Mouse (Mus musculus) liver, postnatal 0 days (tissue): ENCODE results near the gene Pde4c. TPM values are rescaled to one million over a fixed set of nuclear protein-coding genes. Genes with fewer than 3 reads are reported as not detected.

Experiments
- ATAC-seq: fragments of 200-750 bp; cut with Nextera tagmentation; 2 replicates; pipeline ENCODE4 v1.8.0; 2017; ENCODE audit warnings: mild to moderate bottlenecking, moderate library complexity
- DNase-seq: peaks from one replicate; pipeline ENCODE4 v3.0.0-alpha.2; 2016
- H3K27ac ChIP-seq: fragments of 300-500 bp; sonication (generic); 2 replicates; pipeline ENCODE4 v1.5.1; 2014; ENCODE audit warnings: antibody characterized with exemption, moderate library complexity, mild to moderate bottlenecking, low read depth
- H3K27me3 ChIP-seq: fragments of 300-500 bp; sonication (generic); 2 replicates; pipeline ENCODE4 v1.6.1; 2014; ENCODE audit warnings: low read length, control low read depth, mixed read lengths; ENCODE audit not compliant: insufficient read depth
- H3K36me3 ChIP-seq: fragments of 300-500 bp; sonication (generic); replicated peaks from 2 replicates; pipeline ENCODE4 v1.6.1; 2014; ENCODE audit warnings: mild to moderate bottlenecking, control low read depth, low read length, moderate library complexity, mixed read lengths; ENCODE audit not compliant: insufficient read depth
- H3K4me1 ChIP-seq: fragments of 300-500 bp; sonication (generic); 2 replicates; pipeline ENCODE4 v1.6.1; 2014; ENCODE audit warnings: antibody characterized with exemption, mild to moderate bottlenecking, control low read depth; ENCODE audit not compliant: insufficient read depth
- H3K4me2 ChIP-seq: fragments of 300-500 bp; sonication (generic); 2 replicates; pipeline ENCODE4 v1.6.1; 2014; ENCODE audit warnings: low read depth, mild to moderate bottlenecking, low read length, moderate library complexity, mixed read lengths
- H3K4me3 ChIP-seq: fragments of 300-500 bp; sonication (generic); 2 replicates; pipeline ENCODE4 v1.5.1; 2014; ENCODE audit warnings: low read depth, low read length
- H3K9ac ChIP-seq: fragments of 300-500 bp; sonication (generic); replicated peaks from 2 replicates; pipeline ENCODE4 v1.6.1; 2014; ENCODE audit warnings: mild to moderate bottlenecking, moderate library complexity
- H3K9me3 ChIP-seq: fragments of 300-500 bp; sonication (generic); 2 replicates; pipeline ENCODE4 v1.6.1; 2016; ENCODE audit warnings: mild to moderate bottlenecking, control low read depth, low read length, mixed read lengths
- CTCF ChIP-seq: sonication (generic); IDR thresholded peaks from 2 replicates; pipeline ENCODE4 v1.5.1; 2016; ENCODE audit warnings: antibody characterized with exemption, low read depth
- EP300 ChIP-seq: IDR thresholded peaks from 2 replicates; pipeline ENCODE4 v1.6.1; 2016; ENCODE audit warnings: antibody characterized with exemption, low read depth, mild to moderate bottlenecking
- WGBS: fragments of 180-500 bp; shearing (Covaris S2); extraction: QIAGEN DNeasy Blood & Tissue Kit; methylation state at CpG from one replicate; pipeline ENCODE4 v1.1.7; 2014; ENCODE audit not compliant: insufficient replicate concordance; 5-methylcytosine and 5-hydroxymethylcytosine counted together
- polyA plus RNA-seq: library from polyadenylated mRNA; unstranded; fragments of >200 nt; fragmentation: Nextera tagmentation; extraction: Ambion mirVana; gene quantifications from 2 replicates; pipeline ENCODE4 v1.2.1, GENCODE M21; 2015

Gene Pde4c
- polyA plus RNA-seq, 1 experiment from 2014 or later = 1.6 TPM

DNA sequence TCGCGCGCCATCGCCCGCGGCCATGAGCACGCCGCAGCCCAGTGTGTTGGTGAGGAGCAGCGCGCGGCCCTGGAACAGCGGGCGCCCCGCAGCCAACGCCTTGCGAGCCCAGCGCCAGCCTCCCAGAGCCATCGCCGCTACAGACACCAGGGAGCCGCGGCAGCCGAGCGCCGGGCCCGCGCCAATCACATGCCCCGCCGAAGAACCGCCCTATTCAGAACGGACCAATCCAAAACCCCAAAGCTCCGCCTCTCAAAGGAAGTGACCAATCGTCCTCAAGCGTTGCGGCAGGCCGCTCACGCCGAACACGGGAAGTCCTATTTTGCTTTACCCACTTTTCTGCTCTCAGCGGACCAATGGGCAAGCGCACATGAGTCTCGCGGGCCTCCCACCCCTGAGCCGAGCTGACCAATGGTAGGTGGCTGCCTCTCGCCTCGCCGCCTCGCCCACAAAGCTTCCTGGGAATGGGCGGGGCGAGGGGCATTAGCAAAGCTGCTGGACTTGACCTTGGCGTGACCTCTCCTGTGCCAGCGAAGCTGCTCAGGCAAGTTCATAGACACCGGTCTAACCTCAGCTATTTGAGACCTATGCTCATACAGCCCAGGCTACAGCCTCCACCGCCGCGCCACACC, 37.4 kb downstream of the Pde4c start, which contains the start of gene Mpv17l2:
Gene Mpv17l2, minus strand, starts transcription at position 172 of the 632 bp plus-strand sequence.
- H3K9me3 ChIP-seq = no peaks in the 10 kb centered on the region
- peaks cover 11% of the 10 kb centered on the region for H3K36me3 ChIP-seq
- DNase-seq (peak; percentile 95), ATAC-seq (peak; percentile 92)
- H3K4me2 ChIP-seq = peak within 1 kb of the TSS; percentile 90
- under 1% methylated on average over 48 of the region's 55 CpGs for WGBS
- peak within 1 kb of the TSS; percentile 89 for H3K27ac ChIP-seq
- H3K4me1 ChIP-seq = peaks cover 58% of the 10 kb centered on the region
- H3K9ac ChIP-seq = peak within 1 kb of the TSS; percentile 77
- 0 out of 2 replicates have a peak, but pooled peaks have one; percentile 26 for TF ChIP-seq EP300
- TF ChIP-seq CTCF = no peak
- no peaks in the 10 kb centered on the region for H3K27me3 ChIP-seq
- peak within 1 kb of the TSS; percentile 68 for H3K4me3 ChIP-seq

DNA sequence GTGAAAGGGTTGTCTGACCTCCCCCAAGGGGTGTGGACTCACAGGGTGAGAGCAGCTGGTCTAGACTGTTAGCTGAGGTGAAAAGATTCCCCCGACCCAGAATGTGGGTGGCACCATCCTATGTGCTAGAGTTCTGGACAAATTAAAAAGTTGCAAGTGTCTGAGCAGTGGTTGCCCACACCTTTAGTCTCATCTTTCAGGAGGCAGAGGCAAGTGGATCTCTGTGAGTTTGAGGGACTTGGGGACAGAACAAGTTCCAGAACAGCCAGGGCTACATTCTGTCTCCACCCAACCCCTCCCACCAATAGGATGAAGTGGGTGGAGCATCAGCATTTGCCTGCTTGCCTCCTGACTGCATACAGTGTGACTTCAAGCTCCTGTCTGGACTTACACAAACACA, 38.6 kb downstream of the Pde4c start:
- peak; percentile 65 for DNase-seq
- Histone ChIP-seq H3K4me3 (no peak overlapping the region), H3K4me2 (peak overlapping the region; percentile 31), H3K27ac (peak overlapping the region; percentile 76), H3K36me3 (peaks cover 8% of the 10 kb centered on the region), H3K27me3 (no peaks in the 10 kb centered on the region), H3K9me3 (no peaks in the 10 kb centered on the region), H3K4me1 (peaks cover 70% of the 10 kb centered on the region), H3K9ac (0 out of 2 replicates have a peak overlapping the region, but pooled peaks have one; percentile 2)
- TF ChIP-seq EP300 (no peak), CTCF (no peak)
- WGBS = 46% methylated on average over 1 of the region's 1 CpGs
- ATAC-seq = no peak

DNA sequence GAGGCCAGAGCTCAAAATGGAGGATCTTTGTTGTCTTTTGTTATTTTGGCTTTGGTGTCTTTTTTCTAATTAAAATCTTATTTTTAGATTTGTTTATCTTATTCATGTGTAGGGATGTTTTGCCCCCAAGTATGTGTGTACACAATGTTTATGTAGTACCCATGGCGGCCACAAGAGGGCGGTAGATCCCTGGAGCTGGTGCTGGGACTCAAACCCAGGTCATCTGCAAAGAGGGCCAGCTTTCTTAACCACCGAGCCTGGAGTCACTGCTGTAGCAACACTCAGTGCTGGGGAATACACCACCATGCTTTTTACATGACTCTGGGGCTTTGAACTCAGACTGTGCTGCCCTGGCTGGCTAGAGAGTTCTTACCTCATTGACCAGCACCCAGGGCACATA, 39.8 kb downstream of the Pde4c start:
- Histone ChIP-seq H3K4me3 (no peak overlapping the region), H3K9ac (no peak overlapping the region), H3K27ac (peak overlapping the region; percentile 87), H3K36me3 (peaks cover 8% of the 10 kb centered on the region), H3K4me2 (peak overlapping the region; percentile 84), H3K4me1 (peaks cover 75% of the 10 kb centered on the region), H3K27me3 (no peaks in the 10 kb centered on the region), H3K9me3 (no peaks in the 10 kb centered on the region)
- peak; percentile 94 for TF ChIP-seq CTCF
- no peak for TF ChIP-seq EP300
- ATAC-seq (no peak), DNase-seq (peak; percentile 80)
- 0% methylated on average over 3 of the region's 3 CpGs for WGBS

DNA sequence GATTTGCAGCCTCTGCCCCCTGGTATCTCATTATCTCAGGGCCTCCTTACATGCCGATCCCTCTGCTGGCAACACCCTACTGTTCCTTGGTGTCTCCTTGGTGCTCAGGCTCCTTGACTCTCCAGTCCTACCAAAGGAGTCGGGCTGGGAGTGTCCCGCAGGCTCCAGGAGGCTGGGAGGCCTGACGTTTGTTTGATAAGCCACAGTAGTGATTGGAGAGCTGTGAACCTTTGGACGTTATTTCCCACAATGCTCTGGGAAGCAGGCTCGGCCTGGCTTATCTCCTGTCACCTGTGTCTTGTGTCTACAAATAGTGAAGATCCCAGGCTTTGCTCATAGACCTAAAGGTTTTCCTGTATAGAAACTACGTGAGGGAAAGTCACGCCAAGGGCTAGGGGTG, 40.5 kb downstream of the Pde4c start:
- Histone ChIP-seq H3K36me3 (peaks cover 10% of the 10 kb centered on the region), H3K9ac (no peak overlapping the region; the same call in 1 of the 2 replicates), H3K4me2 (peak overlapping the region; percentile 84), H3K9me3 (no peaks in the 10 kb centered on the region), H3K27me3 (no peaks in the 10 kb centered on the region), H3K4me1 (peaks cover 80% of the 10 kb centered on the region), H3K27ac (peak overlapping the region; percentile 87), H3K4me3 (no peak overlapping the region)
- ATAC-seq = peak; percentile 43
- peak; percentile 83 for TF ChIP-seq EP300
- peak; percentile 8; the same call in 1 of the 2 replicates for TF ChIP-seq CTCF
- peak; percentile 69 for DNase-seq
- WGBS = 31% methylated on average over 8 of the region's 8 CpGs

DNA sequence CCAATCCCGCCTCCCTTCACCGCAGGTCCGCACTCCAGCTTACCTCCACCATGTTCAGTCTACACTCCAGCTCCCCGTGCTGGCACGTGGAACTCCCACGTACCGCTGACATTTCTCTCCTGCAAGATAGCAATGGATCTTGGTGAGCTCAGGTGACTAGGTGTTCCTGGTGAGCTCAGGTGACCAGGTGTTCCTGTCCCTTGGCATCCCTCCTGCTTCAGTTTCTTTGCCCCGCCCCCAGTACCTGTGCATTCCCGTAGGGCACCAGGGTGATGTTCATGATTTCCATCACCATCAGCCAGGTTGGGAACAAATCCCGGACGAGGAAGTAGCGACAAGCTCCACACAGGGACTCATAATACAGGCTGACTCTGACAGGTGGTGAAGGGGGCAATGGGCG, 41.2 kb downstream of the Pde4c start:
- peaks cover 10% of the 10 kb centered on the region for H3K36me3 ChIP-seq
- H3K4me2 ChIP-seq = peak overlapping the region; percentile 84
- no peak for ATAC-seq
- H3K9me3 ChIP-seq = no peaks in the 10 kb centered on the region
- H3K4me1 ChIP-seq = peaks cover 79% of the 10 kb centered on the region
- H3K4me3 ChIP-seq = no peak overlapping the region
- no peak overlapping the region; the same call in 1 of the 2 replicates for H3K9ac ChIP-seq
- H3K27me3 ChIP-seq = no peaks in the 10 kb centered on the region
- H3K27ac ChIP-seq = peak overlapping the region; percentile 87
- no peak for TF ChIP-seq CTCF
- no peak for TF ChIP-seq EP300
- no peak for DNase-seq
- 83% methylated on average over 13 of the region's 13 CpGs for WGBS

DNA sequence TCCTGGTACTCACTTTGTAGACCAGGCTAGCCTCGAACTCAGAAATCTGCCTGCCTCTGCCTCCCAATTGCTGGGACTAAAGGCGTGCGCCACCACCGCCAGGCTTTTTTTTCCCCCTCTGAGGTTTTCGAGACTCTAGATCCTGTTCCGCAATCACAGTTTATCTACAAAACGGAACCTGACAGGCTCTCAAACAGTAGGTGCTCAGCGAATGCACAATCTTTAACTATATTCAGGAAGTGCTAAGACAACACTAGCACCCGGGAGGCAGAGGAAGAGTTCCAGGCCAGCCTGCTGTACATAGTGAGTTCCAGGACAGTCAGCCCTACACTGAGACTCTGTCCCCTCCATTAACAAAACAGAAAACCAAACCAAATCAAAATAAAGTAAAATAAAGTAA, 41.8 kb downstream of the Pde4c start:
- H3K4me1 ChIP-seq = peaks cover 73% of the 10 kb centered on the region
- DNase-seq (no peak), ATAC-seq (no peak)
- peak overlapping the region; percentile 84 for H3K4me2 ChIP-seq
- TF ChIP-seq EP300 = no peak
- no peak for TF ChIP-seq CTCF
- H3K36me3 ChIP-seq = peaks cover 12% of the 10 kb centered on the region
- H3K27ac ChIP-seq = 0 out of 2 replicates have a peak overlapping the region, but pooled peaks have one; percentile 66
- H3K4me3 ChIP-seq = peak overlapping the region; percentile 48
- no peaks in the 10 kb centered on the region for H3K27me3 ChIP-seq
- 37% methylated on average over 9 of the region's 9 CpGs for WGBS
- H3K9ac ChIP-seq = peak overlapping the region; percentile 8; the same call in 1 of the 2 replicates
- no peaks in the 10 kb centered on the region for H3K9me3 ChIP-seq
